Mouse (Mus musculus) liver, adult 10 weeks (tissue): Measurements from ENCODE around the gene Olfr1437. TPM values are rescaled to one million over a fixed set of nuclear protein-coding genes. Genes with fewer than 3 reads are reported as not detected.

Experiments used
- polyA plus RNA-seq: library from polyadenylated mRNA; stranded (reverse); fragments of 350-450 nt; fragmentation: Illumina TruSeq; extraction: RNeasy Lipid Tissue Mini Kit (QIAGEN cat#74804); gene quantifications from one replicate; pipeline ENCODE4 v1.2.3, GENCODE M21; 2014; ENCODE audit warnings: low read depth, low replicate concordance

The Olfr1437 gene
- not detected for polyA plus RNA-seq

DNA sequence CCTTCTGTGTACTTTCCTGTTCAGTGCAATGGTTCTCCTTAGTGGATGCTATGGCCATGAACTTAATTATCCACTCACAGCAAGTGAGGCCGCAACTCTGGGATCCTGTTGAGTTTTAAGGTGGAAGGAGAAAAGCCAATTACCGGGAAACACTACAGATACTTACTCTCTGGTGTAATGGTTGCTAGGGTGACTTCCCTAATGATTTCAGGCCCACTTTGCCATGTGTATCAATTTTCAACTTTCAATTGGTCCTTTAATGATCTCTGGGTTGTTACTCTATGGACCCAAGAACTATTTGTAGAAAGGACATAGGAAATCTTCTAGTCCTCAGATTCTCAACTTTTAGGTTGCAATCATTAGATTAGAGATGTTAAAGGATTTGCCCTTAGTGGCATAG is at the start of gene Olfr1437:
Gene Olfr1437, minus strand, starts transcription at position 101 of the 400 bp plus-strand sequence.

DNA sequence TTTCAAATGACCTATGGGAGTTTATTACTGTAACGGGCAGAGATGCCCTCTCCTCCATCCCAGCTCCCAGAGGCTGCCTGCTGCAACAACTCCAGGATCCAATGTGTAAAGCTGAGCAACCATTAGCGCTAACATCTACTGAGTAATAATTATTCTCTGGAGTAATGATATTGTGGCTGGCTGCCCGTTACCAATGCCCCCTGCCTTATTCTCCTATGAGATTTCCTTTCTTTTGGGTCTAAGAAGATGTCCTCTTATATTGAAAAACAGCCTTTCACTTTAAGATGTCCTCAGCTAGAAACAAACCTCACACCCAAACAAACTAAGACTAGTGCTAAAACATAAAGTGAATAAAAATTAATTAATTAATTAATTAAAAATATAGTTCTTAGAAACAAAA is 10.9 kb upstream of the Olfr1437 start, which contains the start of gene Olfr1438-ps1:
Gene Olfr1438-ps1, minus strand, starts transcription at position 101 of the 400 bp plus-strand sequence.

DNA sequence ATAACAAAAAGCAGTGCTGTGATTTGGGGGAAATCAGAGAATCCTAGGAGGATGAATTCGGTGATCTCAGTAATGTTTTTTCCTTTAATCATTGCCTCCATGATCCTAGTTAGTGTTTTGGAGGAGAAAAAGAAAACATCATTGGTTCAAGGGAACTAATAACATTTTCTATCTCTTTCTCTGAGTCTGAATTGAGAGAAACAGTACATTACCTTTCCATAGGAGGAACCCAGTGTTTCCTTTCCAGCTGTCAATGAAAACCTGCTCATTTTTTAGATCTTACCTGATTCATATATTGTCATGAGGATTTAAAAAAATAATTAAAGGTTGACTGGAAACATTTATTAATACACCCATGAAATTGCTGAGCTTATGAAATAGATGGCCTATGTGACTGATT is 25.9 kb downstream of the Olfr1437 start, which contains the start of gene Olfr1436:
Gene Olfr1436, minus strand, starts transcription at position 101 of the 400 bp plus-strand sequence.

DNA sequence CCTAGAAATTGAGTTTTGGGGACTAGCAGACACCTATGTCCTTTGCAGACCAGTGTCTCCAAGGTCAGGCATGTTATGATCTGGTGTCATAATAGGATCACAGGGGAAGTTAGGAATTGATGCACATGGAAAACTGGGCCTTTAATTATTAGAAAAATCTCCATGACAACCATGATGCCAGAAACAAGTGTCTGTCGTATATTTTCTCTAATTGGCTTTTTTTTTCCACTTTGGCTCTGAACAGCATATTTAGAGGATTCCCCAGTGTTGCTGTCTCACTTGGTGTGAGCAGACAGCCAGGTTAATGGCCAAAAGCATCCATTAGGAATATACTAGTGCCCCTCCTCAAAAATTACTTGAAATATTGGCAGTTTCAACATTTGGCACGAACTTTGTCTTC is 45.3 kb downstream of the Olfr1437 start, which contains the start of gene Olfr1434:
Gene Olfr1434, plus strand, starts transcription at position 301 of the 400 bp plus-strand sequence.

Other genes with a start within 250 kb of the Olfr1437 start
- gene Olfr1425, start 247.4 kb downstream of the Olfr1437 start, polyA plus RNA-seq = not detected
- not detected for gene Olfr1426, start 233.1 kb downstream of the Olfr1437 start, polyA plus RNA-seq
- not detected for gene Olfr1427, start 221.8 kb downstream of the Olfr1437 start, polyA plus RNA-seq
- gene Olfr1428, start 209.2 kb downstream of the Olfr1437 start, polyA plus RNA-seq = not detected
- not detected for gene Olfr76, start 201.9 kb downstream of the Olfr1437 start, polyA plus RNA-seq
- gene Olfr1555-ps1, start 155.0 kb downstream of the Olfr1437 start, polyA plus RNA-seq = not detected
- not detected for gene Olfr1431, start 124.5 kb downstream of the Olfr1437 start, polyA plus RNA-seq
- not detected for gene Olfr1432, start 92.5 kb downstream of the Olfr1437 start, polyA plus RNA-seq
- gene Olfr262, start 83.4 kb downstream of the Olfr1437 start, polyA plus RNA-seq = not detected
- gene Olfr235, start 64.1 kb downstream of the Olfr1437 start, polyA plus RNA-seq = not detected
- gene Olfr1434, start 45.2 kb downstream of the Olfr1437 start, polyA plus RNA-seq = not detected
- gene Olfr1436, start 26.0 kb downstream of the Olfr1437 start, polyA plus RNA-seq = not detected
- gene Olfr1438-ps1, start 10.8 kb upstream of the Olfr1437 start, polyA plus RNA-seq = not detected
- gene Olfr1440, start 62.2 kb upstream of the Olfr1437 start, polyA plus RNA-seq = not detected
- gene Olfr1441, start 92.3 kb upstream of the Olfr1437 start, polyA plus RNA-seq = not detected
- gene Pfpl, start 102.8 kb upstream of the Olfr1437 start, polyA plus RNA-seq = not detected
- gene Mpeg1, start 135.7 kb upstream of the Olfr1437 start, polyA plus RNA-seq = 37.5 TPM
- gene Dtx4, start 176.4 kb upstream of the Olfr1437 start, polyA plus RNA-seq = 8.9 TPM
- 5.5 TPM for gene Fam111a, start 220.6 kb upstream of the Olfr1437 start, polyA plus RNA-seq